Mouse (Mus musculus) embryonic fibroblast, embryonic 13.5 days (primary cell): Measurements from ENCODE around the gene Thrb. TPM values are rescaled to one million over a fixed set of nuclear protein-coding genes. Genes with fewer than 3 reads are reported as not detected.

ENCODE experiments used
- H3K27ac ChIP-seq: 2 replicates; pipeline ENCODE4 v1.5.1; 2012; ENCODE audit warnings: low read length, control low read depth, inconsistent platforms; ENCODE audit not compliant: insufficient read depth
- H3K4me1 ChIP-seq: 2 replicates; pipeline ENCODE4 v1.6.1; 2011; ENCODE audit warnings: low read length; ENCODE audit not compliant: control insufficient read depth, insufficient read depth
- H3K4me3 ChIP-seq: 2 replicates; pipeline ENCODE4 v1.5.1; 2011; ENCODE audit warnings: mild to moderate bottlenecking, control low read depth, low read length; ENCODE audit not compliant: insufficient read depth
- CTCF ChIP-seq: IDR thresholded peaks from 2 replicates; pipeline ENCODE4 v1.5.1; 2011; ENCODE audit warnings: mild to moderate bottlenecking, control low read depth, low read length, moderate library complexity, borderline replicate concordance; ENCODE audit not compliant: insufficient read depth
- POLR2A ChIP-seq: IDR thresholded peaks from 2 replicates; pipeline ENCODE4 v1.6.1; 2011; ENCODE audit warnings: low read depth, mild to moderate bottlenecking, control low read depth, low read length, moderate library complexity
- polyA plus RNA-seq: library from polyadenylated mRNA; stranded (reverse); fragments of >200 nt; gene quantifications from 2 replicates; pipeline ENCODE4 v1.2.4, GENCODE M21; 2011; ENCODE audit warnings: low read depth; ENCODE audit not compliant: missing spikeins, insufficient read length

The Thrb gene
- polyA plus RNA-seq, 1 experiment = 3.3 TPM

GRCm38 (mm10) chr14:17733077-17733778, 73.2 kb downstream of the Thrb start:
- no peaks in the 10 kb centered on the region for H3K4me1 ChIP-seq
- no peak overlapping the region for H3K27ac ChIP-seq
- TF ChIP-seq CTCF (no peak), POLR2A (no peak)
- H3K4me3 ChIP-seq = no peak overlapping the region

- no peaks in the 10 kb centered on the region for H3K4me1 ChIP-seq
- H3K27ac ChIP-seq = no peak overlapping the region
- no peak overlapping the region for H3K4me3 ChIP-seq
- TF ChIP-seq CTCF (no peak), POLR2A (no peak)
Observed at GRCm38 (mm10) chr14:17733779-17734137, 73.7 kb downstream of the Thrb start.

GRCm38 (mm10) chr14:17735440-17735839, 75.4 kb downstream of the Thrb start:
- no peak overlapping the region for H3K27ac ChIP-seq
- H3K4me1 ChIP-seq = no peaks in the 10 kb centered on the region
- TF ChIP-seq CTCF (no peak), POLR2A (no peak)
- H3K4me3 ChIP-seq = no peak overlapping the region

GRCm38 (mm10) chr14:17740903-17741302, 80.8 kb downstream of the Thrb start:
- H3K4me1 ChIP-seq = no peaks in the 10 kb centered on the region
- TF ChIP-seq POLR2A = no peak
- TF ChIP-seq CTCF = no peak
- H3K4me3 ChIP-seq = no peak overlapping the region
- no peak overlapping the region for H3K27ac ChIP-seq

GRCm38 (mm10) chr14:17742264-17742663, 82.2 kb downstream of the Thrb start:
- Histone ChIP-seq H3K27ac (no peak overlapping the region), H3K4me3 (no peak overlapping the region), H3K4me1 (no peaks in the 10 kb centered on the region)
- TF ChIP-seq CTCF (no peak), POLR2A (no peak)

GRCm38 (mm10) chr14:17742902-17743712, 83.0 kb downstream of the Thrb start:
- TF ChIP-seq POLR2A (no peak), CTCF (no peak)
- Histone ChIP-seq H3K4me3 (no peak overlapping the region), H3K27ac (no peak overlapping the region), H3K4me1 (no peaks in the 10 kb centered on the region)

GRCm38 (mm10) chr14:17743713-17744158, 83.7 kb downstream of the Thrb start:
- no peak overlapping the region for H3K27ac ChIP-seq
- TF ChIP-seq POLR2A = no peak
- TF ChIP-seq CTCF = no peak
- H3K4me1 ChIP-seq = no peaks in the 10 kb centered on the region
- H3K4me3 ChIP-seq = no peak overlapping the region

GRCm38 (mm10) chr14:17747922-17748321, 87.9 kb downstream of the Thrb start:
- H3K27ac ChIP-seq = no peak overlapping the region
- H3K4me1 ChIP-seq = no peaks in the 10 kb centered on the region
- TF ChIP-seq POLR2A (no peak), CTCF (no peak)
- H3K4me3 ChIP-seq = no peak overlapping the region

- H3K4me3 ChIP-seq = no peak overlapping the region
- TF ChIP-seq CTCF (no peak), POLR2A (no peak)
- H3K27ac ChIP-seq = no peak overlapping the region
- no peaks in the 10 kb centered on the region for H3K4me1 ChIP-seq
Observed at GRCm38 (mm10) chr14:17748945-17749344, 88.9 kb downstream of the Thrb start.

GRCm38 (mm10) chr14:17751911-17752310, 91.8 kb downstream of the Thrb start:
- H3K27ac ChIP-seq = no peak overlapping the region

More at GRCm38 (mm10) chr14:17751911-17752310, 91.8 kb downstream of the Thrb start:
- no peak for TF ChIP-seq POLR2A
- no peak for TF ChIP-seq CTCF
- H3K4me1 ChIP-seq = no peaks in the 10 kb centered on the region
- no peak overlapping the region for H3K4me3 ChIP-seq
